Mouse (Mus musculus): ENCODE results near the gene Mafb. TPM values are rescaled to one million over a fixed set of nuclear protein-coding genes. Genes with fewer than 3 reads are reported as not detected.

Gene Mafb
- 15.3 and 17.5 TPM in 2 replicates for total RNA-seq (2015)
- 6.4 and 8.1 TPM in 2 replicates for total RNA-seq (2017)

DNA sequence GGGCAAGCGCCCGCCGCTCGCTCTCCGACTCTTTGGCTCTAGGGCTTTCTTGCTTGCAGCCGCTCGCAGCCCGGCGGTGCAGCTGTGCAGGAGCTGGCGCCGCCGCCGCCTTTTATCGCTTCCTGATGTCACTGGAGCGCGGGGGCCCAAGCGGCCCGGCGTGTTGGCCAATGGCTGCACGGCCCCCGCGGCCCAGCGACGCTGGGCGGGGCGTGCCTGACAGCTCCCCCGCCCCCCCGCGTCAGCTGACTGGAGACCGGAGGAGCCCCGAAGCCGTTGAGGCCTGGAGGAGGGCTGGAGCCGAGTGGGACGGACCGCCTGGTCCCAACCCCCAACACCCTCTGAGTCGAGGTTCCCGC, at the start of gene Mafb:
Gene Mafb (minus strand): TSS at position 86 of the 359 bp plus-strand sequence.
- ATAC-seq (ENCODE audit: poor library complexity, severe bottlenecking) = peak; percentile 71

DNA sequence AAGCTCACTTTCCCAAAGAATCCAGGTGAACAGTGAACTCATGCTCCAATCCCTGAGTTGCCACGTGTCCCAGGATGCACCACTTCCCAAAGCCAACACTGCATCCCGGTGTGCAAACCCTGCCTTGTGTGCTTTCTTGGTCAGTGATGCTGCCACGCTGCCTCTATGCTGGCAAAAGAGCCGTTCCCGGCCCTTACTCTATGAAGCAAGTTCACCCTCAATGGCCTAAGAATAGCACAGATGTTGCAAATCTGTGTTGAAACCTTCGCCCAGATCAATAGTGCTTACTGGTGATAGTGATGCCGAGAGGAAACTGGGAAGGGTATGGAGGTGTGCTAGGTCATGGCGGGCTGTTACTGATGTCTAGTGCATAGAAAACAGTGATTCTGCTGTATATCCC, 48.3 kb upstream of the Mafb start:
- no peak for ATAC-seq (ENCODE audit: poor library complexity, severe bottlenecking)

DNA sequence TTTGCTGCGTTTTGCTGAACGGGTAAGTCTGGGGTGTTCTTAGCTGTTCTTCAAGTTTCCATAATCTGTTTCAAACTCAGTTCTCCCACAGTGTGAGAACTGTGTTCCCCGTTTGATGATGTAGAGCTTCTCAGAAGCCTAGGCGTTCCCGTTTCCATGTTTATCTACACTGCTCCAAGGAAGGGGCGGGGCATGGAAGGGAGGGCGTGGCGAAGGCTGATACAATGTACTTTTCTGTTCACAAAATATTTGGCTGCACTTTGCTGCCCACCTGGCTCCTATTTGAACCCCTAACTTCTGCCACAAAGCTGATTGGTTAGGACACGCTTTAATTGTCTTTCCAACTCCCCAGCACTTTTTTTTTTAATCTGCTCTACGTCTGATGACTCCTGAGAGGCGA, 47.9 kb upstream of the Mafb start:
- ATAC-seq (ENCODE audit: poor library complexity, severe bottlenecking) = no peak

DNA sequence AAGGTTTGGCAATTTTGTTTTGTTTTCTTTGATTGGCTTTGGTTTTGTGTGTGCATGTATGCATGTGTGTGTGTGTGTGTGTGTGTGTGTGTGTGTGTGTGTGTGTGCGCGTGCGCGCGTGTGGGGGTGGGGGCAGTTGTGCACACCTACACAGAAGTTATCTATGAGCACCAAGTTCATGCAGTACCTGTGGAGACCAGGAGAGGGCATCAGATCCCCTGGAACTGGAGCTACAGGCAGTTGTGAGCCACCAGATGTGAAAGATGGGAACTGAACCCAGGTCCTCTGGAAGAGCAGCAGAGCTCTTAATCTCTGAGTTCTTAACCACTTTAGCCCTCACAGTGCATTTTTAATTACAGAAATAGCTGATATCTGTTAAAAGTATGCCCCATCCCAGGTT, 47.1 kb upstream of the Mafb start:
- ATAC-seq (ENCODE audit: poor library complexity, severe bottlenecking) = no peak

DNA sequence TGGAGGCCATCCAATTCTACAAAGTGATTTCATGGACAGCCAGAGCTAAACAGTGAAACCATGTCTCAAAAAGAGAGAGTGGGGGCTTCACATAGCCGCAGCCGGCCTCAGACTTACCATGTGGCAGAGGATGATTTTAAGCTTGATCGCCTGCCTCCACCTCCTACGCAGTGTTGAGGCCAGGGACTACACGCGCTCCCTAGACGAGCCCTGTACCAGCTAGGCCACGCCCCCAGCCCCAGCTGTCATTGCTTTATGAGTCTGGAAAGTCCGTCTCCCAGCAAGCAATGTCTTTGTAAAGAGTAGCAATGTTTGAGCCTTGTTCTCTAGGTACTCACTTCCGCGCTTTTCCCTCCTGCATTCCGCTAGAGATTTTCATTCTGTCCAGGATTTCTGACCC, 46.2 kb upstream of the Mafb start:
- no peak for ATAC-seq (ENCODE audit: poor library complexity, severe bottlenecking)

DNA sequence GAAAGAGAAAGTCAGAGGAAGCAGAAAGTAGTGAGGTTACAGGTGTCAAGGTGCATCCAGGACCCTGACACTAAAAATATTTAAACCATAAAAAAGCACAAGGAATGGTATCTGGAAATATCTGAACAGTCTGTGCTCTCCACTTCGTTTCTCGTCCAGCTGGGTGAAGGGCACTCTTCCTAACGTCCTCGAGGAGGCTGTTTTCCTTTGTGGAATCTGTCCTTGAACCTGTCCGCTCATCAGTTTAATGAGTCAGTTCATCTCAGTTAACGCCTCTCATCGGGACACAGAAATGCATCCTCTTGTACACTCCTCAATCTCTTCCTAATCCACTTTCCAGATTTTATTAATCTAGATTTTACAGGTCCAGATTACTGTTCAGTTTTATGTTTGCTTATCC, 44.6 kb upstream of the Mafb start:
- ATAC-seq (ENCODE audit: poor library complexity, severe bottlenecking) = no peak

DNA sequence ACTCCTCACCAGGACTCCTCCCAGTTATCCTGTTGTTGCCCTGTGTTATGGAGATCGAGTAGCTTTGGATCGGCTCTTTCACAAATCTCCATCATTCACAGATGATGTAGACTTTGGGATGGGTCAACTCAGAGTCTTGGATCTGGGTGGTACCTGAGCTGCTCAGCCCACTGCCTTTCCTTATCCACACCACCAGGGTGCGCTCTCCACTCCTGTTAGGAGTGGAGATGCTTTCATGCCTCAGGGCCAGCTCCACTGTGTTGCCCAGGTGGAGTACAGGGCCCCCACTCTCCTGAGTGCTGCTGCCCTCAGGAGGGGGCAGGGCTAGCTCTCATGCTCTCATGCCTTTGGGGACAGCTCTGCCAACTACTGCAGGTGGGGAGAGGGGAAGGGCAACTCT, 40.9 kb upstream of the Mafb start:
- no peak for ATAC-seq (ENCODE audit: poor library complexity, severe bottlenecking)

DNA sequence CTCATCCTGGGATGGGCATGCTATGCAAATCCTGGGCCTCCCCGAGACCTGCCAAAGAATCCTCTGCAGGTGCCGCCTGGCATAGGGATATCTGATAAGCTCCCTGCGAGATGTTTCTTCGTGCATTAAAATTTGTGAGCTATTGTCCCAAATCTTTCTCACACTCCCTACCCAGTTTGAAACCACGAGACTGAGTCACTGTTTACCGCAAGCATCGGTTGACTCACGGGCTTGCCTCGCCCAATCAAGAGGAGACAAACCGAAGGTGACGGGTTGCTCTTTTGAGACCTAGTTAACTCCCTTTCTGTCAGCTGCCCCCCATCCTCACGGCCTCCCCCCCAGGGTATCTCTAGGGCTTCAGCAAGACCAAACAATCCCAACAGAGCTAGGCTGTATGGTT, 30.9 kb upstream of the Mafb start:
- no peak for ATAC-seq (ENCODE audit: poor library complexity, severe bottlenecking)

DNA sequence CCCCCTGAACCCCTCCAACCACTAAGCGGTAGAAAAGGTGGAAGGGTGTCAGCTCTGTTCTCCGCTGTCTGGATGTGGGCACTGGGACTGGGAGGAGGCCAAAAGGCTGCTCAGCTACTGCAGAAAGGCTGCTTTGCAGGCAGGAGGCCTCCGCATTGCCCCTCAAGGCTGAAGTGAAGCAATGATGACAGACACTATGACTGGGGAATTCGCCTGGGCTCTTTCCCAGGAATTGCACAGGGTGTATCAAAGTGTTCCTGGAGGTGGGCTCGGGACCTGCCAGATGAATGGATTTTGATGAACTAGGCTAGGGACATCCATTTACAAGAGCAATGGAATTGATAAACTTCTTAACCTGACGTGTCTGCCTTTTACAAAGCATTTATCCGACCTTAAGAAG, 27.9 kb upstream of the Mafb start:
- no peak for ATAC-seq (ENCODE audit: poor library complexity, severe bottlenecking)

DNA sequence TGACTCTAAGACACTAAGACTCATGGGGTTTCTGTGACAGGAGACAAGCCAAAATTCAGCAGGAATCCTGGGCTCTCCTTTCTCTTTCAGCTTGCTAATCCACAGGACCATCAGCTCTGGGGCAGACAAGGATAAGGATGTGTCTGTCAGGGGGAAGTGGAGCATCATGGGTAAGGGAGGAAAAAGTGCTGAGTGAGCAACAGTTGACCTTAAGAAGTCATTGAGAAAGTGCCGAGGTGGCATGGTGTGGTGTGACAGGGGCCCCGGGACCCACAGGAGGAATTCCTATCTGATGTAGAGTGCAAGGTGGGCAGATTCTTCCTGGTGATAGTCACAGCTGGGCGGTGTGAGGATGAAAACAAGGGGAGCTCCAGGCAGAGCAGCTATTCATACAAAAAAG, 25.8 kb upstream of the Mafb start:
- no peak for ATAC-seq (ENCODE audit: poor library complexity, severe bottlenecking)

DNA sequence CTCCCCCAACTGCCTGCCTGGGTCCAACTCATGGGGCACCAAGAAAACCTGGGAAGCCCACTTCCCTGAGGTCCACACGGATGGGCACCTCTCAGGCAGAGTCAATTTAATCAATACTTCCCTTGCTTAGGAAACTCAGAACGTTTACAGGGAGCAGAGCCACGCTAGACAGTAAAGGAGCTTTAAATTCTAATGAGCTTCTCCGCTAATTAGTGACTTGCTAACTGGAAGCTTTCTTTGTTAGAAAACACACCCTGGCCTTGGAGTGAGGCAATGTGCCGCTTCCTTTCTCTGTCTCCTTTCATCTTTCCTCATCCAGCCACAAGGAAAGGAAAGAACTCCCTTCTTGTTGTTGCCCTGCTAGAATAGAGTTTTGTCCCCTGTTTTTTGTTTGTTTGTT, 21.7 kb upstream of the Mafb start:
- no peak for ATAC-seq (ENCODE audit: poor library complexity, severe bottlenecking)

DNA sequence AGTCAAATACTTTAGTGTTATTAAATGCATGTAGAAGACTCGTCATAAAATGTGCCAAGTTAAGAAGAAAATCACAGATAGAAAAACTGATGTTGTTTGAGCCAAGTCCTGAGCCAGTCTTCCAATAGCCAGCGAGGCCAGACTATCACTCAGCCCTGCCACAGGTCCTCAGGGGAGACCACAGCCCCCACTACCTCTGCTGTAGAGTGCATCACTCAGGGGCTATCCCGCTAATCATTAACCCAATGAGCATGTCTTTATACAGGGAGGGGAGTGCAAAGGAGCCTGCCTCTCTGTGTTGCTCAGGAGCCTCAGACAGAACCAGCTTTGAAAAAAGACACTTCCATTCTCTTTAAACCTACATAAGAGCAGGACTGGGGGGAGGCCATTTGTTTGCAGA, 16.6 kb upstream of the Mafb start:
- no peak for ATAC-seq (ENCODE audit: poor library complexity, severe bottlenecking)

DNA sequence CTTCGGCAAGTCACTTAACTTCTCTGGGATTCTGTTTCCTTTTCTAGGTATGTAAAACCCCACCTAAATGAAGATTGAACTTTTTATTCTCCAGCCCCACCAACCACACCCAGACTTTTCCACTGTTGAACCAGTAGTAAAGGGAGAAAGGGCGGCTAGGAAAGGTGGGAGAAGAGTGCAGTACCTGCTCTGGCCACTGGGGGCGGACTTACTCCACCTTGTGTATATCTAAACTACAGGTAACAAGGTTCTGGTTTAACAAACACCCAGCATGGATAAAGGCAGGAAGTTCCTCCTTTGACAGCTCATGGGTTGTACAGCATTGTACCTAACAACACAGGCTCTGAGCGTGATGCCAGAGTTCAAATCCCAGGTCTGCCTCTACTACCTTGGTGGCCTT, 11.4 kb upstream of the Mafb start:
- ATAC-seq (ENCODE audit: poor library complexity, severe bottlenecking) = peak; percentile 73

DNA sequence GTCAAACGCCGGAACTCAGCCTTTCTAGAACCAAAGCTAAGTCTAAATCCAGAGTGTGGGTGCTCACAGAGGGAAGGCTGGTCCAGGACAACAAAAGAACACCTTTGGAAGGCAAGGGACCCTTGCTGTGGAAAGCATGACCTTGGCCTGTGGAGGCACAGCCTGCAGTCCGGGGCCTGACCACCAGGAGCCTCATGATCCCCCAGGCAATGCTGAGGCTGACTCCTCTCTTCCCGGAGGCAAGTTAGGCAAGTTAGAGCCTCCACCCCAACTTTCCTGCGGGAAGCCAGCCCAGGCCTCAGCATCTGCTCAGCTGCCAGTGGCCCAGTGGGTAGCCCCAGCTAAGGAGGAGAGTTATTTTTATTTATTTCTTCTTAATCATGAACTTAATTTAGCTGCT, 9.4 kb upstream of the Mafb start:
- ATAC-seq (ENCODE audit: poor library complexity, severe bottlenecking) = no peak

DNA sequence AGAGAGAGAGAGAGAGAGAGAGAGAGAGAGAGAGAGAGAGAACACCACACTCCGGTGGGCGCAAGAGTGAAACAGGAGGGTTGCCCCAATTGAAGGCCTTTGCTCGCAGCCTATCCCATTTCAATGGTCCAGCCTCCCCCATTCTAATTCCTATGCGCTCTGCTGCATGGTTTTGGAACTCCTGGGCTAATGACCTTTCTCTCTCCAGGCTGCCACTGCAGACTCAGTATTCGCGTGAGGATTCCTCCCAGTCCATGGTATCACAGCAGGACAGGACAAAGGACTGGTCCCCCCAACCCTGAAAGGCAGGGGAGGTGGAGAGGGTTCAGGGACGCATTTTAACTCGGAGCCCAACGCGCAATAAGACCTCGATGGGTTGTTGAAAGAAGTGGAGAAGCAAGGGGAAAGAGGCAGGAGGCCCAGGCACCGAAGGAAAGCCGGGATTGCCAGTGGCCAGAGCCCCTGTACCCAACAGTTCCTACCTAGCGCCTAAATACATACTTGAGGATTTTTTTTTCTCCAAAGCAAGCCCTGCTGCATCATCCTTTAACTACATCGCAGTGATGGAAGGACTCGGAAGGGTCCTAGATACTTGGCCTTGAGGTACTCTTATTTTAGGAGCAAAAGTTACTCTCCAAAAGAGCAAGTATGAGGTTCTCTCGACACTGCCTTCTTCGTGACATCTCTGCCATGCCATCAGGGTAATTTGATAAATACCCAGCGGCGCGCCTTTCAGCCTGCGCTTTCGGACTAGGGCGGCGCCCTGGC, 3.0 kb upstream of the Mafb start:
- no peak for ATAC-seq (ENCODE audit: poor library complexity, severe bottlenecking)

DNA sequence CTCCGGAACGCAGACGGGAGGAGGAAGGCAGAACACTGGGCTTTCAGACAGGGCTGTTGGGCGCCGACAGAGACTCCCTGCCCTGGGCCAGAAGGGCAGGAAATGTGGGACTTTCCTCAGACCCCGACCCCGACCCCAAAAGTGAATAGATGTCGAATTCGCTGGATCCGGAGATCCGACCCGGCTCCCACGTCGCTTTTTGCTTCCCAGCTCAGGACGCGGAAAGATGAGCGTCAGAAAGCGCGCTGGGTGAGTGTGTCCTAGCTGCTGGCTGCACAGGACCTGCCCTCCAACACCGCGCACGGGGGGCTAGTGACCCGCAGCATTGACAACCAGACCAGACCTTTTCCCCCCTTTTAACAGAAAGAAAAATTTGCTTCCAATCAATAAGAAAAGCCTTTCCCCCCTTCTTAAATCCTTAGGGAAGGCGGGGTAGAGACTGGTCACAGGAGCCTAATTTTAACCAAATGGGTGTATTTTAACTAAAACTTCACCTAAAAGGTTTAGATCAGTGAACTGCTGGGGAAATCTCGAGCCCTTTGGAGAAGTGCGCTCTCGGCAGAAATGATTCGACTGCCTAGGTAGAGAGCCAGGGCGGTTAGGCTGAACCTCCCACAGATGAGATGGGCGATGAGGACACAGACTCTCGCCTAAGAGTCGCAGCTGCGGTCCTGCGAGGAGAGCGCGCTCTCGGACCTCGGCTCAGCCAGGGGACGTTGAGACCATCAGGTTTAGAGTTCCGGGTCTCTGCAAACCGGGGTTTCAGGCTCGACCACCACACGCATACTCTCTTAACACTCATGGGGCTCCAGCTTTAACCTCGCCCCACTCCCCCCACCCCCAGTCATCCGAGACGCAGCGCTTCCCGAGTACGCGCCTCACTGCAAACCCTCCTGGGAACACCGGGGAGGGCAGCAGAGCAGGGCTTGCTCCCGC, 1.8 kb upstream of the Mafb start:
- ATAC-seq (ENCODE audit: poor library complexity, severe bottlenecking) = no peak

DNA sequence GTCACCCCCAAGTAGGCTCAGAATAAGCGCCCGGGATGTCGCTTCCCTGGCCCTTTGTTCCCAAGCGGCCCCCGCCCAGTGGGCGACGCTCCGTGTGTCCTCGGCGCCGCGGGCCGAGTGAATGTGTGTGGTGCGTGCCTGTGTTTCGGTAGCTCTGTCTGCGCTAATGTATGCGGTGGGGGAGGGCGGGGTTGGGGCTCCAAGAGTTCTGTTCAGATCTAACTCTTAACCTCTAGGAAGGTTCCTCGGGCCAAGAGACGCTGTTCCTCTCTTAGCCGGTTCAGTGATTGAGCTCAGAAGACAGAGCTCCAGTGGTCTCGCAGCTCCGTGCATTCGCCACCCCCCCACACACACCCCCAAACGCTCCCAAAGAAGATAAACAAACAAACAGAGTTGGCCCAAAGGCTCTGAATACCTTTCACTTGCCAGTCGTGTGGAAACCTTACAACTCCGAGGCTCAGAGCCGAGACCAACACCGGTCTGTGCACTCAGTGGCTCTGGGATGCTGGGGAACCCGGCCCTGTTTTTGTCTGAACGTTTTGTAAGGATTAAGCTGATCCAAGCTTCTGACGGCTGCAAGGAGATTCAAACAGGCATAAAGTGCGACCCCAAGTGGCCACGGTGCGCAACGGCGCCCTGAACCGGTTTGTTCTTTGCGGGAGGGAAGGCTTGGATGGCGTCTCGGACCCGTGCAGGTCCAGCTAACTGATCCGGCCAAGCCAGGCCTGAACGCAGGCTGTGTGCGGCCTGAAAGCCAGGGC, 763 bp upstream of the Mafb start:
- ATAC-seq (ENCODE audit: poor library complexity, severe bottlenecking) = peak; percentile 57

DNA sequence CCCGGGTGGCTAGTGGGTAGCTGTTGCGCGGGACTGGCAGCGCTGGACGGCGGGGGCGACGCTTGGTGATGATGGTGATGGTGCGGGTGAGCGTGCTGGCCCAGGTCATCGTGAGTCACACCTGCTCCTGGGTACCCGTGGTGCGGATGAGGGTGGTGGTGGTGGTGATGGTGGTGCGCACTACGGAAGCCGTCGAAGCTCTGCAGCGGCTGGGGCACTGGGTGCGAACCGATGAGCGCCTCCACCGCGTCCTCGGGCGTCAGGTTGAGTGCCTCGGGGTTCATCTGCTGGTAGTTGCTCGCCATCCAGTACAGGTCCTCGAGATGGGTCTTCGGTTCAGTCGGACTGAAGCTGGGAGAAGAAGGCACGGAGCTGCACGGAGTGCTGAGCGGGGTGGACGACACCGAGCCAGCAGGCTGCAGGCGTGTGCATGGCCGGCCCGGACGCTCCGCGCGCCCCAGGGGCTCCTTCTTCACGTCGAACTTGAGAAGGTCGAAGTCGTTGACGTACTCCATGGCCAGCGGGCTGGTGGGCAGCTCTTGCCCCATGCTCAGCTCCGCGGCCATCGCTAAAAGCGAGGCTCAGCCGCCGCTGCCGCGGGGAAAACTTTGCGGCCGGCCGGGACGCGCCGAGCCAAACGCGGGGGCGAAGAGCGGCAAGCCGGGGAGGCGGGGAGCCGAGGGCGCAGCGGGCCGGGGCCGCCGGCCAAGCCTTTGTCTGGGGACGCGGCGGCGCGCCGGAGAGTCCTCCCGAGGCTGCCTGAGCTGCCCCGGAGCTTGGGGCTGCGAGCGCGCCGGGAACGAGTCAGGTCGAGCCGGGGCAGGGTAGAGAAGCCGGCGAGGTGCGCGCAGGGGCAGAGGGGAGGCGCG, 520 bp downstream of the Mafb start:
- ATAC-seq (ENCODE audit: poor library complexity, severe bottlenecking) = no peak

DNA sequence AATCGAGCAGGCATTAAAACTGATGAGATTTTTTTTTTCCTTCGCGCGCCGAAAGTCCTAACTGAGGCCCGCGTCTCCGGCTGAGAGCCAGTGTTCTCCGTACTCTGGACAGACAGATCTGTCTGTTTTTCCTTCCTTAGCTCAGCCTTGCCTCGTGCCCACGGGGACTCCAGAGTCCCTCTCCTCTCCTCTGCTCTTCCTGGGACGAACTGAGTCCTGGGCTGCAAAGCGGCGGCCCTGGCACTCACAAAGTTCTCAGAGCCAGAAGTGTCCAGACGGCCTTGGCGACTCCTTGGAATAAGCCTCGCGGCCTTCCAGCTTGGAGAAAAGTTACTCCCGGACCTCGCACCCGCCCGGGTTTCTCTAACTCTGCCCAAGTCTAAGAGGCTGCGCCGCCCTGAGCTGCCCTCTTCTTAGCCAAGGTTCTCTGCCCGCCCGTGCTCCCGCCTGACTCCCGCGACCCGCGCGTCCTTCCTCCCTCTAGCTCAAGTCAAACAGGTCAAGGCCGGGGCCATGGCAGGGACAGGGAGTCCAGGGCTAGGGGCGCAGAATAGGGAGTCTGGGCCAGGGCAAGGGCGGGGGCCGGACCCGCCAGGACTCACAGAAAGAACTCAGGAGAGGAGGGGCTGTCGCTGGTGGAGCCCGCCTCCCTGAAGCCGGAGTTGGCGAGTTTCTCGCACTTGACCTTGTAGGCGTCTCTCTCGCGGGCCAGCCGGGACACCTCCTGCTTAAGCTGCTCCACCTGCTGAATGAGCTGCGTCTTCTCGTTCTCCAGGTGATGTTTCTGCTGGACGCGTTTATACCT, 1.6 kb downstream of the Mafb start:
- no peak for ATAC-seq (ENCODE audit: poor library complexity, severe bottlenecking)

DNA sequence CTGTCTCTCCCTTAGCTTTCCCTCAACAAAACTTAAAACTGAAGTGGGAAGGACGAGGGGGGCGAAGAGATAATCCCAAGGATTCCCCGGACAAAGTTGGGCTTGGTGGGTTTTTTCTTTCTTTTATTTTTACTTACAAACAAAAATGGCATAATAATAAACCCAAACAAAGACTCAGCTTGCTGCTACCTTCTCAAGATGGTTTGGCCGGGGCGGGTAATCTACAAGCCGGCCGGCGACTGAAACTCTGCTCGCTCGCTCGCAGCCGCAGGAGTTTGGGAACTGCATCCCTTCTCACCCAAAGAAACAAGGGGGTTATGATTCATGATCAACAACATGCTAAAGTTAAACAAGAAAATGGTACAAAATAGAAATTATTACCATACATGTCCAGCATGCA, 2.2 kb downstream of the Mafb start:
- ATAC-seq (ENCODE audit: poor library complexity, severe bottlenecking) = no peak

All from megakaryocyte, adult 5-6 weeks (primary cell).